Mouse (Mus musculus): ENCODE data around the gene Izumo3. TPM values are rescaled to one million over a fixed set of nuclear protein-coding genes. Genes with fewer than 3 reads are reported as not detected.

The Izumo3 gene
- not detected in 2 replicates for polyA plus RNA-seq (2012; rRNA removed)

GRCm38 (mm10) chr4:92147134-92147533, at the start of gene Izumo3:
Gene Izumo3 (minus strand): TSS chr4:92147234.

DNA sequence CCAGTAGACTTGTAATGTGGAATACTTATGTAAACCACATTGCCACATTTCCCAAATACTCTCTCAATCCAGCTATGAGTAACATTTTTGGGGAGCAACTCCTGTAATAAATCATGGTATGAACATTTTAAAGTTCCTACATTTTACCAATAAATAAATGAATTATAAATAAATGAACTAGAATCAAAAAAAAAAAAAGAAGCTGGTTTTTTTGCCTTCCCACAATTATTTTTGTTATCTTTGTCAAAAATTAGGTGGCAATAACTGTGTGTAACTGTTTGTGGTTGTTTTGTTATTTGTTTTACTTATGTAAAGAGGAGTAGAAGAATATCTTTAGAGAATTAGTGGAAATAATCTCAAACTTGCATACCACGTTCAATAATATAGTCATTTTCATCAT, 44.6 kb upstream of the Izumo3 start, which contains the start of gene Gm12666:
Gene Gm12666 (minus strand): TSS at position 101 of the 400 bp plus-strand sequence.

Other genes with a start within 250 kb of the Izumo3 start
- gene Gm12666, start 44.5 kb upstream of the Izumo3 start, polyA plus RNA-seq (2012; rRNA removed): not detected in 2 replicates